Mouse (Mus musculus): ENCODE results near the gene Cd83. TPM values are rescaled to one million over a fixed set of nuclear protein-coding genes. Genes with fewer than 3 reads are reported as not detected.

Cd83 gene
- total RNA-seq, 1 experiment from 2014 or later = 89.3 TPM

DNA sequence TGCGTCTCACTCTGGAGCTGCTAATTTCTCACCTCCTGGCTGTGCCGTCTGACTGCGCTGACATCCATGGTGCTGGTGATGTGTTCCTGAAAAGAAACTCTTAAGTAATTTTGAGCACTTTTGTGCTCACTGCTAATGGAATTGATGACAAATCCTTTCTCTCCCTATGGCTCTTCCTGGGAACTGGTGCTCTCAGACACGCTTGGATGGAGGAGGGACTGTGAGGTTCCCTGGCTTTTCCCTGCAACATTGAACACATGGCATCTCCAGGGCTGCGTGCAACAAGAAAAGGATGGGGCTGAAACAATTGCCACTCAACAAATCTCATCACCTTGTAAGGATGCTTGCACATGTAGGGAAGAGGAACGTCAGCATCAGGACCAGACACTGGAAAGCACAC is 11.6 kb upstream of the Cd83 start:
- no peak for ATAC-seq (ENCODE audit: extremely low read depth, insufficient number of reproducible peaks, low FRiP score, poor library complexity, severe bottlenecking)

DNA sequence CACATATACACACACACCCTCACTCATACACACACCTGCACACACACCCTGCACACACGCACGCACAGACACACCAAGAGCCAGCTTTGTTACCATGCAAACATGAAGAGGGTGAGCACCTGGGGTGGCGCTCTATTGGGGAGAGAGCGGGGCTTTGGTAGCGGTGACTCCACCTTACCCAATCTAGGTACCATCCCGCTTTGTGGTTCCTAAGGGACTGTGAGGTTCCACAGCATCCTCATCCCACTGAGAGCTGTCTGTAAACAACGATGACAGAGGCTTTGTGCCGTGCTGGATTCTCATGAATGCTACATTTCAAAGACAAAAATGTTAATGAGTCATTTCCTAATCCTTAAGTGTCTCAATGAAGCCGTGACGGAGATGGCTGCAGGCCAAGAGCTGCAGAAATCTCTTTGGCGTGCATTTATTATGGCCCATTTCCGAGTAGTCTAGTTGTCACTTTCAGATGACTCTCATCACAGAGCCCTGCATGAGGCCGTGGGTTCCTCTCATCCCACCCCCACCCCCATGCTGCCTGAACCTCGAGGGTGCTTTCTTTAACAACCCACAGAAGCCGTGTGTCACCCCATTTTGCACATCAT is 10.5 kb upstream of the Cd83 start:
- ATAC-seq (ENCODE audit: extremely low read depth, insufficient number of reproducible peaks, low FRiP score, poor library complexity, severe bottlenecking) = no peak

DNA sequence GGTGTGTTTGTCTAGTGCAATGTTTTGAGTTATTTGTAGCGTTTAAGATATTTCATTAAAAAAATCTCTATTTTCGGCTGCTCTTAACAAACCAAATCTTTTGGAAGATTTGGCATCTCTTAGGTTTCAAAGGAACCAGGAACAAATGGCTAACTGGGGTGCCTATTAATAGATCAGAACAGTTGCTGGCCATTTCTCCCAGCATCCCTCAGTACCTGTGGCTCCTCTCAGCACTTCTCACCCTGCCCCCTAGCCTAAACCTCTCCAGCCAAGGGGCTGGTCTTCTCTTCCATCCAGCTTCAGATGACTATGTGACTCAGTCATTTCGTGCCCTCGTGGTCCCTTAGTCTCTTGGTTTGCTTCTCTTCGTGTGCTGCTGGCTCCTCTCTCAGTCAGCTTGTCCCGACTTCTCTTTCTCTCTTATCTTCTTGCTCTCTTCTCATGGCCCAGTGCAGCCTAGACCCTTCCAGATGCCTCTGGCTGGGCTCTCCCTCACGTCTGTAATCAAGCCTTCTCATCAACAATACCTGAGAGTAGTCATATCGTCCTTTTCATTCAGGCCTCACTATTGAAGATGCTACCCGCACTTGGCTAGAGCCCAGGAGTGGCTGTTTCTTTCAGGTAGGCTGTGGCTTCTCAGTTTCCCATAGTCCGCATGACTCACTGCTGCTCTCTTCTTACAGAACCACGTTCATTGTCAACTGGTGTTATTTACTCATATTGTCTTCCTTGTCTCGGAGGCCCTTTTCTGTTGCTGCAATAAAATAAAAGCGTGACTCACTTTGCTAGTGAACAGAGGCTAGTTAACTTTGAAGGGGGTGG is 9.8 kb upstream of the Cd83 start:
- no peak for ATAC-seq (ENCODE audit: extremely low read depth, insufficient number of reproducible peaks, low FRiP score, poor library complexity, severe bottlenecking)

DNA sequence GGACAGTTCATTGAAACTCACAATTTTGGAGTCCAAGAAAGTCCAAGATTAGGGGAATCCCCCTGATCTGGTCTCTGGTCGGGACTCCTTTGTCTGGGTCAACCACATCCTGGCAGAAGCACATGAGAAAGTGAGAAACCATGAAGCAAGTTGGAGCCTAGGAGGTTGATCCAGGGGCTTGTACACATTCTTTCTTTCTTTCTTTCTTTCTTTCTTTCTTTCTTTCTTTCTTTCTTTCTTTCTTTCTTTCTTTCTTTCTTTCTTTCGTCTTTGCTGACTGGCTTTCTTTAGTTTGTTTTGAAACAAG is 9.2 kb upstream of the Cd83 start:
- ATAC-seq (ENCODE audit: extremely low read depth, insufficient number of reproducible peaks, low FRiP score, poor library complexity, severe bottlenecking) = peak; percentile 32; the same call in 1 of the 2 replicates

DNA sequence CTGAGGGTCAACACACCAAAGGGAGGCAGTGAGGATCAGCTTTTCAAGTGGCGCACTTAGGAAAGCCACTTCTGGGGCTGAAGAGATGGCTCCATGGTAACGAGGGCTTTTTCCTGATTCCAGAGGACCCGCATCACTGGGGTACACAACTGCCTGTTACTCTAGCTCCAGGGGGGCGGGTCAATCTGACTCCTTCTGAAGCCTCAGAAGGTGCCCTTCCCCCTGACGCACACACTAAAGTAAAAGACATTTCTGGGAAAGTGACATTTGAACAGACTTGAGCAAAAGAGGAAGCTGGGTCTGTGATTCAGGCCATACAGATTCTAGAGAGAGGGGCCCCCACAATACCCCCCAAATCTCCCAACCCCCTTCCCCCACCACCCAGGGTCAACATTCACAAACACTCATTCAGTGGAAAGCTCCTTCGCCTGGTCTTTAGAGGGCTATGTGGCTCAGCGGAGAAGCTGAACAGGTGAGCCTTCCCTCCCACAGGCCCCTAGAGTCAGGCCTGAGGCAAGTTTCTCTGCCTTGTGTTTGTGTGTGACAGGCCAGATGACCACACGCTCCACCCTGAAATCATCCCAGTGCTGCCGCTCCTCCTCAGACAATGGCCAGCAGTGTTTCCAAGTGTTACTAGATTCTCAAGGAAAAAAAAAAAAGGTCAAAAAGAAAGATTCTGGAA is 7.1 kb upstream of the Cd83 start:
- ATAC-seq (ENCODE audit: extremely low read depth, insufficient number of reproducible peaks, low FRiP score, poor library complexity, severe bottlenecking) = peak; percentile 13; the same call in 1 of the 2 replicates

DNA sequence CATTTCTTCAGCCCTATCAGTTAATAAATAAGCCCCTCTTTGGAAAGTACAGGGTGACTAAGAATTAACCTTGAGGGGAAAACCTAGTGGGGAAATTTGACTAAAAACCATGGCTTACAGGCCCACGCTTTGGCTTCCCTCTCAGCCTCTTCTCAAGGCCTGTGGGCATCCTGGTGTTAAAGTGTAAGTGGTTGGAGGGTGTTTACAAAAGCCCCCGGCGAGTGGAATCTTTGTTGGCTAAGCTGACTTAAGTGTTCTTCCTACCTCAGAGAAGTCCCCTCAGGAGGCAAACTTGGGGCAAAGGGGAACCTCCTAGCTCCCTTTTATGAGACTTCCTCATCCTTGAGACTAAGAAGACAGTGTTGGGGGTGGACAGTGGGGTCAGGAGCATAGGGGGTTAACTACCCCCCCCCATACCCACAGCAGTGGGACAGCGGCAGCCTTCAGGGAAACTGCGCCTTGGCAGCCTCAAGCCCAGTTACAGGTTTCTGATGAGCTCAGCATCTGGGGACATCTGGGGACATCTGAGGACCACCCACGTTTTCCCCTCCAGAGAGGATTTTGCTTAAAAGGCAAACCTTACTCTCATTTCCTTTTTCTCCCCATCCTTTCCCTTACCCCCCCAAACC is 6.4 kb upstream of the Cd83 start:
- ATAC-seq (ENCODE audit: extremely low read depth, insufficient number of reproducible peaks, low FRiP score, poor library complexity, severe bottlenecking) = 0 out of 2 replicates have a peak, but pooled peaks have one; percentile 2

DNA sequence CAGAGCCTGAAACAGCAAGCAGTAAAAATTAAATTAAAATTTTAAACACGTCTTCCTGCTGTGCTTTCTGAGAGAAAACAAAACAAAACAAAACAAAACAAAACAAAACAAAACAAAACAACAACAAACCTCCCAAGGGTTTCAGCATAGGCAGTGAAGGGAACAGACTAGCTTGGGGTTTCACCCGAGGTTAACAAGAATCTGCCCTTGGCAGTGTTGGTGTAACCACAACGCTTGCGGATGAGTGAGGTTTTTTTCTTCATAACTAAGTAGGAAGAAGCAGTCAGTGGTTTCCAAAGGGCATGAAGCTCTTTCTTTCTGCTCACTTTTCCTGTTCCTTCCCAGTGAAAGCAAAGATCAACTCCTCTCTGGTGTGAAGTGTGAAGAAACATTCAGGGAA is 5.6 kb upstream of the Cd83 start:
- ATAC-seq (ENCODE audit: extremely low read depth, insufficient number of reproducible peaks, low FRiP score, poor library complexity, severe bottlenecking) = no peak

DNA sequence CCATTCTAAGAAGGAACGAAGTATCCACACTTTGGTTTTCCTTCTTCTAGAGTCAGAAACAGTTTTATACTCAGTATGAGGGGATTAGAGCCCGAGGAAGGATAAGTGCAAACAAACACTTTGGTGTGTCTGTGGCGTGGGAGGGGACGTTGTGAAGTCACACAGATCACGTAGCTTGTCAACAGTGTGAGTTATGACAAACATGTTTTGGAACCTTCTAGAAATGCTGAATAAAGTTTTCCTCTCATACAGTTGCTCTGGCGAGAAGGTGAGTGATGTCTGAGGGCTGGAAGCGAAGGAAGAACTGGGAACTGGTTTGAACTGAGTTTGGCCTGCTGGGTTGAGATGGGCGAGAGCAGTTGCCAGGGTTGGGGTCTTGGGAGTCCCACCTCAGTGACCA is 4.5 kb upstream of the Cd83 start:
- ATAC-seq (ENCODE audit: extremely low read depth, insufficient number of reproducible peaks, low FRiP score, poor library complexity, severe bottlenecking) = no peak

DNA sequence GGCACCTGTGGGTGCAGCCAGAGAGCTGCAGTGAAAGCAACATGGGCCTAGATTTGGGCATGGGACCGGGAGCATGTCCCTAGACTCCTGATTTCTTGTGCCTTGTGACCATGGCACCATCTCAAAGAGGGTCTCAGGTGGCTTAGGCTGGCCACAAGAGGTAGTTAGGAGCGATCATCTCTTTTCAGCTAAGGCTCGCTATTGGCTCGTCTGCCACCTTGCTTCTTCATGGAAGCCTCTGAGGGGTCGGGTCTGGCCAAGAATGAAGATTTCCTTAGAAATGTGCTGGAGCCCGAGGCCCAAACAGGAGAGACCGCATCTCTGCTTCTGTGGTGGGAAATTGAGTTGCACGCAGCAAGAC is 1.1 kb downstream of the Cd83 start:
- no peak for ATAC-seq (ENCODE audit: extremely low read depth, insufficient number of reproducible peaks, low FRiP score, poor library complexity, severe bottlenecking)

DNA sequence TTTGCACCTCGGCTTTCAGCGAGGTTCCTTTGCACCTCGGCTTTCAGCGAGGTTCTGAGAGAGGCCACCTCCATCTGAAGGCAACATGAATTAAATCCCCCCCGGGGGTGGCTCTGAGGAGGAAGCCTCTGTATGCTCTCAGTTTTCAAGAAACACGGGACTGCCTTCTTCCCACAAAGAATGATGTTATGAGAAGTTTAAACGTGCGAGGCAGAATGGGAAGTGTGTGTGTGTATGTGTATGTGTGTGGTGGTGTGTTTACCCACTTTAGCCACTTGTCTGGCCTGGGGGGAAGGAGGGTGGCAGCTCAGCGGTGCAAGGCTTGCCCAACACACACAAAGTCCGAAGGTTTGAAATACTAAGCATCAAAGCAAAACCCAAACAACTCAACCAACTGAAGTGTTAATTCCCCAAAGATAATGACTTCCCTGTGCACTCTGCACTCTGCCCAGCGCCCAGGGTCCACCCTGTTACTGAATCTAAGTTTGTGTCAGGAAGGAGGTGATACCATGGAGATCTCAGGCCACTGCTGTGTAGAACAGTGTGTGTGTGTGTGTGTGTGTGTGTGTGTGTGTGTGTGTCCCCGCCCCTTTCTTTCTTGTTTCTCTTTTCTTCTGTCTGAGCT is 1.7 kb downstream of the Cd83 start:
- ATAC-seq (ENCODE audit: extremely low read depth, insufficient number of reproducible peaks, low FRiP score, poor library complexity, severe bottlenecking) = no peak

DNA sequence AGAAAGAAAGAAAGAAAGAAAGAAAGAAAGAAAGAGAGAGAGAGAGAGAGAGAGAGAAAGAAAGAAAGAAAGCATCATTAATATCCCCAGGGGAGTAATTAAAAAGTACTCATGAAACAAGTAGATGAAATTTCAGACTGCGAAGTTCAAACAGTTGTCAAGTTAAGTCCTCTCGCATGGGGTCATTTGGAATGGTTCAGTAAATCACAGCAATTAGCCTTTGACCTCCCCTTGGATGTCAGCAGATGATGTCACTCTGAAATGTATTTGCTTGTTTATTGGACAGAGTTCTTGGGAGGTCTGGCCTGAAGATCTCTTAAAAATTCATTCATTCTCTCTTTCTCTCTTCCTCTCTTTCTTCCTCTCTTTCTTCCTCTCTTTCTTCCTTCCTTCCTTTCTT is 2.7 kb downstream of the Cd83 start:
- ATAC-seq (ENCODE audit: extremely low read depth, insufficient number of reproducible peaks, low FRiP score, poor library complexity, severe bottlenecking) = no peak

DNA sequence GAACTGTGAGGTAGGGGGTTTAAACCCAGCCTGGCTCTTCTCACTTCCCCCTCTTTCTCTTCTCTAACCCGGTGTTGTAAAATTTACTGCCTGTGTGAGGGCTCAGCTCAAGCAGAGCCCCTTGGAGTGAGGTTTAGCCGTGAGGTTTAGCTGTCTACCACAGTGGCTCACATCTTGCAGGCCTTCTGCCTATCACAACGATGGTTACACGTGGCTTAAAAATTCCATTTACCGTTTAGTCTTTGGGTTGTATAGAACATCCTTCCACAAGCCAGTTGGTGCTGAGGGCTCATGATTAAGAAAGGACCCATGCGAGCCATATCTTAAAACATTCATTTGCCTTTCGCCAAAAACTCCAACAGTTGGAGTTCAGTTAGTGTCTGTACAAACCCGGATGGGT is 3.5 kb downstream of the Cd83 start:
- no peak for ATAC-seq (ENCODE audit: extremely low read depth, insufficient number of reproducible peaks, low FRiP score, poor library complexity, severe bottlenecking)

DNA sequence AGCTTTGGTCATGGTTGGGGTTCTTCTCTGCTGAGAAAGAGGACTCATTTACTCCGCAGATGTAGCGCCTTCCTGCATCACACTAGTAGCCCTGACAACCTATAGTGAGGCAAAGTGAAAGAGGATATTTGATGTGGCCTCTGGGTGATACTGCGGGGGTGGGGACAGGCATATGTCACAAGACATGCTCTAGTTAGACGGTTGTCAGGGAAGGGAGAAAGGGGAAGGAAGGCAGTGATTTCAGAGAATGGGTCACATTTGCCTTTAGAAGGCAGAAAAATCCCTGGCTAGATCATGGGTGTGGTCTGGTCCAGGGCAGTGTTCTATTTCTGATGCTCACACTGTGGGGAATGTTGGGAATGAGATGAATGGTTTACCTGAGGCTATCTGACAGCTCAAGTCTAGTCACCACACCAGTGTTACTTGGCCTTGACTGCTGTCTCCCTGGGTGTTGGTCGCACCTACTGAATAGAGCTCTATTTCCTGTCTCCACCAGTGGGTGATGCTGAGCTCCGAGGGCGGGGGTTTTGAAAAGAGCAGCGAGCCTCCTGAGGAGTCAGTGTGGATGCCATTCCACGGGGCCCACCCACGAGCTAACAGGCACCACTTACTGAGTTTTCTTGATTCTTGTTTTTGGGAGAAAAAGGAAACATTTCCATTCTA is 4.5 kb downstream of the Cd83 start:
- ATAC-seq (ENCODE audit: extremely low read depth, insufficient number of reproducible peaks, low FRiP score, poor library complexity, severe bottlenecking) = peak; percentile 75

DNA sequence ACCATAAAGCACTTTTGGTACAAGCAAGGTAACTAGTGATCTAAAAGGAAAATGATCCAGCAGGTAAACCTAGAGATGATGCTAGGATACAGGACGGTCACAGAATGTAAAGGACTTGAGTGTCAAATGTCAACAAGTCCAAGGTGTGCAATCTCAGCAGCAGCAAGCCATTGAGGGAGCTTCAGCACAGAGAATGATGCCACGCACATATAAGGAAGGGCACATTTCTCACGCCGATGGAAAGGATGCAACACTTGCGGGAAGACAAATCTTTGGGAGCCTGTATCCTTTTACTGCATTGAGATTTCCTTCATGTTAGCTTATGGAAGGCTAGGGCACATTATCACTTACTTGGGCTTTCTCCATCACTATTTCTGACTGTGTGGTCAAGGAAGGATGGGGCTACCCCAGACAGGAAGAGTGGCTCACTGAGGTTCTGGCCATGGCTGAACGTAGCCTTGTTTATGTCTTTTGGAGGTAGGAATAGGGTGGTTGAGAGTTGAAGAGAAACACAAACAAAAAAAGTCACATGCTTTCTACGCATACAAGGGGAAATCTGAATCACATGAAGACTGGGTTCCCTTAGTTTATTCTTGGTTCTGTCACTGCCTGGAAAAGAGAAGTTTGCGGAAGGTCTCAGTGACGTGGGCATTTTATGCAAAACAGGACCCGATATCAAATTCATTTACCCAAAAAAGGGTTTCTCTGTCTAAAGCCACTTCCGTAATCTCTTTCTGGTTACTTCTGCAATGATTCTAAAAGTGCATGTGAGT is 5.8 kb downstream of the Cd83 start:
- ATAC-seq (ENCODE audit: extremely low read depth, insufficient number of reproducible peaks, low FRiP score, poor library complexity, severe bottlenecking) = peak; percentile 27; the same call in 1 of the 2 replicates

DNA sequence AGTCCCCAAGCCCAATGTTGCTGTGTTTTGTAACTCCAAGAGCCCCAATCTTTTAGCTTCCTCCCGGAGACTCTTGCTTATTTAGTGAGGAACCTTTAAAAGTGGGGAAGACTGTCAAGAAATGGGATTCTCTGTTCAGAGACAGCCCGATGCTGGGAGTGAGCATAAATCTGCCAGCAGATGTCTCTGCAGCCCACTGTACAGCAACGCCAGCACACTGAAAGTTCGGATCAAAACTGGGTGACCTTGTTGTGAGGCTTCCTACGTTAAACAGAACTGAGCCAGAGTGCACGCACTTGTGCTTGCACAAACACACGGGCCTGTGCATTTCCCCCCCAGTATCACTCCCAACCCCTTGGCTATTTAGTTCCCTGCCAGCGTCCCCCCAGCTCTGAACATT is 10.8 kb downstream of the Cd83 start:
- no peak for ATAC-seq (ENCODE audit: extremely low read depth, insufficient number of reproducible peaks, low FRiP score, poor library complexity, severe bottlenecking)

DNA sequence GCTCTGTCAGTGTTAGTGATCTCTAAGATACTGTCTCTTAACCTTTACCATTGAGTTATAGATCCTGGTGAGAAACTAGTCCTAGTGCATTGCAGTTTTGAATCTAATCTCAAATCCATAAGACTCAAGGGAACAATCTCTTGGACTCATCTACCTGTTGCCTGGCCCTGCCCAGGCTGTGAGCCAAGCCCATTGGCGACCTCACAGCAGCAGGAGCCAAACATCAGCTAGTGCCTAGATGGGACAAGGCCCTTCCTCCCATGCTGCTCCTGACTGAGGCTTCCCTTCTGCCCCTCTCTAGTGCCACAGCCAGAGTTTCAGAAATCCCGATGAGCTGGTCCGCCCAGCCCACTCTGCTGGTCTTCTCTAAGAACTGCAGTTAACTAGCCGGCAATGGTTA is 14.1 kb downstream of the Cd83 start:
- ATAC-seq (ENCODE audit: extremely low read depth, insufficient number of reproducible peaks, low FRiP score, poor library complexity, severe bottlenecking) = no peak

DNA sequence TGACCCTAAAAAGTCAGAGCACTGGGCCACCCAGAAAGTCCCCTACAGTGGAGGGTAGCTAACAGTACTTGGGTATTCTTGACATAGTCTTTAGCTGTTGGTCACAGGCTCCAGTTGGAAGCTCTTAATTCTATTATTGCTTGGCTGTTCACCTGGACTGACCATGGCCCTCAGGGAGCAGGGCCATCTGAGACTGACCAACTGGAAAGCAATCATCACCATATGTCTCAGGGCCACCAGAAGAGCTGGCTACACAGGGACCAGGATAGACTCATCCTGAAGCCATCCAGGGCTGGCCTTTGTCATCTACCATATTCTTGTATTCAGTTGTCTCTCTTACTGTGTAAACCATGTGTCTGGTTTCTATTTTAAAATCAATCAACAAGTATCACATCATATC is 15.6 kb downstream of the Cd83 start:
- no peak for ATAC-seq (ENCODE audit: extremely low read depth, insufficient number of reproducible peaks, low FRiP score, poor library complexity, severe bottlenecking)

DNA sequence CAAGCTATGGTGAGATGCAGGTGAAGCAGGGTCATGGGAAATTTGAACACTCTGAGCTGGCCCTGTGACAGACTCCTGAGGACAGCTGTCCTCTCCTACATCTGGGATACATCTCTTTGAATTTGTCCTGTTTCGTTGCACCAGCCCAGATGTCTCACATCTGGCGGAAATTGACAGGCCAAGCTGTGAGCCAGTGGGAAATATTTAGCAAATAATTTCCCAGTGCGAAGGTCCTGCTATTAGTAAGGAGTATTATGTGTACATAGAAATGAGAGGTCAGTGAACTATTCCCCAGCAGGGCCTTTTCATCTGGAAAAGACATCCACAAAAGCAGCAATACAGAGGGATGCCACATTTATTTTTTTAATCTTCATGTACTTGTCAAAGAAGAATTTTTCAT is 17.4 kb downstream of the Cd83 start:
- ATAC-seq (ENCODE audit: extremely low read depth, insufficient number of reproducible peaks, low FRiP score, poor library complexity, severe bottlenecking) = no peak

All from neutrophil, adult 5-6 weeks (primary cell).